Mouse (Mus musculus): ENCODE data around the gene Sgcd.

DNA sequence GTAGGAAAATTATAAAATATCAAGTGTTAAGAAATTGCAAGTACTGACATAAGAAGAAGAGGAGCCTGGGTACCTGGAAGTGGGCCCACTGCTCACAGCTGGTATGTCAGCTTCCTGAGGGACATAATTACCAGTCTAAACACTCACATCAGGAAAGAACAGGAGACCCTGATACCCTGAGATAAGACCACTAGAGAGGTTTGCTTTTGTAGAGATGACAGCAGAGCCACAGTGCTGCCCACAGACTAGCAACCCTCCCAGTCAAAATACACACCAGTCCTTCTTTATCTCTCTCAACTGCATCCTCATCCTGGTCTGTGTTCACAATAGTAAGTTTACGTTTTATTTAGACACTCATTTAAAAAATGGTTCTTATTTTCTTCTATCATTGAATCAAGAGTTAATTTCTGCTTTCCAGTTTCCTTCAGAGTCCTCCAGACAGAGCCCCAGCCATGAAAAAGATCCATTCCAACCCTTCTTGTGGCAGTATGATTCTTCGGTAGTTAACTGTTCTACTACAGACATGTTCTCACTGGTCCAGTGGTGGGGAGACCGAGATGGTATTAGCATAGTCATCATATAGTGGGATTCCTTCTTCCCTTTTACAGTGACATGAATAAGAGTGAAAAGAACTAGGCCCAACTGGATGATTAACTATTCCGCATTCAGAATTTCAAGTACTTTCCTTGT is 211.4 kb downstream of the Sgcd start:
- TF ChIP-seq EP300 (IDR thresholded peaks at IDR 0.05) (no peak), CTCF (IDR thresholded peaks at IDR 0.05) (no peak)

Measured in lung, postnatal 0 days (tissue).